Mouse (Mus musculus) liver, postnatal 0 days (tissue): Measurements from ENCODE around the gene Nos1. TPM values are rescaled to one million over a fixed set of nuclear protein-coding genes. Genes with fewer than 3 reads are reported as not detected.

Experiments used
- ATAC-seq: fragments of 200-750 bp; cut with Nextera tagmentation; 2 replicates; pipeline ENCODE4 v1.8.0; 2017; ENCODE audit warnings: mild to moderate bottlenecking, moderate library complexity
- DNase-seq: peaks from one replicate; pipeline ENCODE4 v3.0.0-alpha.2; 2016
- H3K27ac ChIP-seq: fragments of 300-500 bp; sonication (generic); 2 replicates; pipeline ENCODE4 v1.5.1; 2014; ENCODE audit warnings: antibody characterized with exemption, moderate library complexity, mild to moderate bottlenecking, low read depth
- H3K27me3 ChIP-seq: fragments of 300-500 bp; sonication (generic); 2 replicates; pipeline ENCODE4 v1.6.1; 2014; ENCODE audit warnings: low read length, control low read depth, mixed read lengths; ENCODE audit not compliant: insufficient read depth
- H3K36me3 ChIP-seq: fragments of 300-500 bp; sonication (generic); replicated peaks from 2 replicates; pipeline ENCODE4 v1.6.1; 2014; ENCODE audit warnings: mild to moderate bottlenecking, control low read depth, low read length, moderate library complexity, mixed read lengths; ENCODE audit not compliant: insufficient read depth
- H3K4me1 ChIP-seq: fragments of 300-500 bp; sonication (generic); 2 replicates; pipeline ENCODE4 v1.6.1; 2014; ENCODE audit warnings: antibody characterized with exemption, mild to moderate bottlenecking, control low read depth; ENCODE audit not compliant: insufficient read depth
- H3K4me2 ChIP-seq: fragments of 300-500 bp; sonication (generic); 2 replicates; pipeline ENCODE4 v1.6.1; 2014; ENCODE audit warnings: low read depth, mild to moderate bottlenecking, low read length, moderate library complexity, mixed read lengths
- H3K4me3 ChIP-seq: fragments of 300-500 bp; sonication (generic); 2 replicates; pipeline ENCODE4 v1.5.1; 2014; ENCODE audit warnings: low read depth, low read length
- H3K9ac ChIP-seq: fragments of 300-500 bp; sonication (generic); replicated peaks from 2 replicates; pipeline ENCODE4 v1.6.1; 2014; ENCODE audit warnings: mild to moderate bottlenecking, moderate library complexity
- H3K9me3 ChIP-seq: fragments of 300-500 bp; sonication (generic); 2 replicates; pipeline ENCODE4 v1.6.1; 2016; ENCODE audit warnings: mild to moderate bottlenecking, control low read depth, low read length, mixed read lengths
- CTCF ChIP-seq: sonication (generic); IDR thresholded peaks from 2 replicates; pipeline ENCODE4 v1.5.1; 2016; ENCODE audit warnings: antibody characterized with exemption, low read depth
- EP300 ChIP-seq: IDR thresholded peaks from 2 replicates; pipeline ENCODE4 v1.6.1; 2016; ENCODE audit warnings: antibody characterized with exemption, low read depth, mild to moderate bottlenecking
- WGBS: fragments of 180-500 bp; shearing (Covaris S2); extraction: QIAGEN DNeasy Blood & Tissue Kit; methylation state at CpG from one replicate; pipeline ENCODE4 v1.1.7; 2014; ENCODE audit not compliant: insufficient replicate concordance; 5-methylcytosine and 5-hydroxymethylcytosine counted together
- polyA plus RNA-seq: library from polyadenylated mRNA; unstranded; fragments of >200 nt; fragmentation: Nextera tagmentation; extraction: Ambion mirVana; gene quantifications from 2 replicates; pipeline ENCODE4 v1.2.1, GENCODE M21; 2015

The Nos1 gene
- polyA plus RNA-seq: 0.11 TPM in 1 of 2 replicates, not detected in the other

DNA sequence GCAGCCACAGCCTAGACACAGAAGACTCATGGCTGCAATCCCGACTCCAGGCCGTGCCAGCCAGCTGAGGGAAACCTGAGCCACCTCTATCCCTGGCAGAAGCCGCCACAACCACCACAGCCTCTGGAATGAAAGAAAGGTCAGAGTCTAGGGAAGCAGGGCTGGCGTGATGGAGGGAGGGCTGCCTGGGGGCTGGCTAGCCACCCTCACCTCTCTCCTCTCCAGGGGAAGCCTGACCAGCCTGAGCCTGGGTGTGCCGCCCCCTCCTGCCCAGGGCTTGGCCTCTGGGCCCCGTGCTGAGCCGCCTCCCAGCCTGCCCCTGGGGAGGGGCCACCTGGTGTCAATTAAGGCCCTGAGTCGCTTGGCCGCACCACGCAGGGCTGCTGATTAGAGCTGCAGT lies at the start of gene Nos1:
Gene Nos1 (plus strand): TSS at position 352 of the 400 bp plus-strand sequence.
- H3K27me3 ChIP-seq: no peaks in the 10 kb centered on the region
- no peak for DNase-seq
- no peak for TF ChIP-seq EP300
- no peak for TF ChIP-seq CTCF
- H3K4me3 ChIP-seq: no peak within 1 kb of the TSS
- no peak for ATAC-seq
- no peaks in the 10 kb centered on the region; the same call in 1 of the 2 replicates for H3K9me3 ChIP-seq
- no peak within 1 kb of the TSS for H3K27ac ChIP-seq
- H3K4me2 ChIP-seq: no peak within 1 kb of the TSS
- WGBS: 39% methylated on average over 9 of the region's 10 CpGs
- no peaks in the 10 kb centered on the region for H3K36me3 ChIP-seq
- no peak within 1 kb of the TSS for H3K9ac ChIP-seq
- H3K4me1 ChIP-seq: no peaks in the 10 kb centered on the region

DNA sequence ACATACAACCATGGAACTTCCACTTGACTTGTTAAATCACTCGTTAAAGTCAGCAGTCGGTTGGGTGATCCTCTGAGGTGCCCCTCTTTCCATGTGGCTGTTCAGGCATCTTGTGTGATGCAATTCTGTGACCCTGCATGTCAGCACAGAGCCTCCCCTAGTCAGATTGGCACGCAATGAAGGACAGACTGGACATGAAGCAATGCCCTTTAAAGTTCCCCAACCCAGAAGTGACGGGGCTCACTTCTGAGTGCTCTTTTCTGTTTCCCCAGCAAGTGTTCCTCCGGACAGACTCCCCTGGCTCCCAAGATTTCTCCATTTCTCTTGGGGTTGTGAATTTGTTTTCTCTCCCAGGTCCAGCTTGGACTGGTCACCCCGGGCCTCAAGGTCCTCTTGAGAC lies 49.5 kb upstream of the Nos1 start:
- no peaks in the 10 kb centered on the region for H3K27me3 ChIP-seq
- H3K36me3 ChIP-seq: no peaks in the 10 kb centered on the region
- DNase-seq (no peak), ATAC-seq (no peak)
- H3K9me3 ChIP-seq: no peaks in the 10 kb centered on the region
- no peak overlapping the region for H3K9ac ChIP-seq
- TF ChIP-seq EP300 (no peak), CTCF (no peak)
- WGBS: 62% methylated on average over 6 of the region's 6 CpGs
- no peaks in the 10 kb centered on the region; the same call in 1 of the 2 replicates for H3K4me1 ChIP-seq
- no peak overlapping the region for H3K27ac ChIP-seq
- no peak overlapping the region for H3K4me2 ChIP-seq
- H3K4me3 ChIP-seq: no peak overlapping the region

DNA sequence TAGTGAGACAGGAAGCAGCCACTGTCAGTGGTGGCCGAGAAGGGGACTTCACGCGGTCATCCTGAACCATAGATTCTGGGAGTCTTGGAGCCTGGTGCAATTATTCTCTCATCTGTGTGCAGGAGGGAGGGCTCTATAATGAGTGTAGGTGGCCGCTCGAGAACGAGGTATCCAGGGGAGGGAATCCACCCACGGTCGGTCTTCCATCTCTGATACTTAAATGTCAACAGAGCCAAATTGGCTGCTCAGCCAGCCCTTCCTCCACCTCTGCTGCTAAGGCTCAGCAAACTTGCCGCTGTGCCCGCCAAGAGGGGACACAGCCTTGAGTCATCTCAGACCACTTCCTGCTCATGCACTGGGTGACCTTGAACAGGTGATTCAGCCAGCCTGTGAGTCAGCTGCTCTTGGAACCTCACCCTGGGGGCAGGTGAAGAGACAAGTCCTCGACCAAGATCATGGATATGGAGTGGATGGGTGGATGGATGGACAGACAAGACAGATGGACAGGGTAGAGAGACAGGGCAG lies 36.1 kb upstream of the Nos1 start:
- no peak overlapping the region for H3K9ac ChIP-seq
- no peaks in the 10 kb centered on the region for H3K4me1 ChIP-seq
- no peak overlapping the region for H3K27ac ChIP-seq
- 55% methylated on average over 11 of the region's 11 CpGs for WGBS
- no peaks in the 10 kb centered on the region for H3K27me3 ChIP-seq
- ATAC-seq (no peak), DNase-seq (no peak)
- H3K36me3 ChIP-seq: no peaks in the 10 kb centered on the region
- H3K4me2 ChIP-seq: no peak overlapping the region
- TF ChIP-seq EP300 (no peak), CTCF (no peak)
- no peaks in the 10 kb centered on the region for H3K9me3 ChIP-seq
- H3K4me3 ChIP-seq: no peak overlapping the region

DNA sequence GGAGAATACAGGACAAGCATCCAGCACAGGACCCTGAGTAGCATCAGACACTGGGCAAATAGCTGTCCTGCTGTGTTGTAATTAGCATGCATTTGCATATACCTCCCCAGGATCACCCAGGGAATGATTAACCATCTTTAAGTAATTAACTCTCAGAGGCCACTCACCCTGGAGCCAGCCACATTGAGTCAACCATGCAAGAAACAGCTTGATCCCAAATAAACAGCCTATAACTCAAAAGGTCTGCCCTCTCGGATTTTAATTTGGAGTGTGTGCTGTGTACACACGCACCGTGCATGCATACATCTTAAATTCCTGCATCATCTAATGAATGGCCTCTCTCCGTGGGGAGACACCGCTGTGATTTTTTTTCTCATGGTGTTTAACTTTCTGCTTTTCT lies 31.5 kb upstream of the Nos1 start:
- WGBS: 48% methylated on average over 5 of the region's 5 CpGs
- DNase-seq (no peak), ATAC-seq (no peak)
- H3K4me3 ChIP-seq: no peak overlapping the region
- H3K4me1 ChIP-seq: no peaks in the 10 kb centered on the region
- no peaks in the 10 kb centered on the region for H3K9me3 ChIP-seq
- H3K4me2 ChIP-seq: no peak overlapping the region
- TF ChIP-seq EP300 (no peak), CTCF (no peak)
- no peak overlapping the region for H3K27ac ChIP-seq
- H3K27me3 ChIP-seq: no peaks in the 10 kb centered on the region
- no peak overlapping the region for H3K9ac ChIP-seq
- no peaks in the 10 kb centered on the region for H3K36me3 ChIP-seq

DNA sequence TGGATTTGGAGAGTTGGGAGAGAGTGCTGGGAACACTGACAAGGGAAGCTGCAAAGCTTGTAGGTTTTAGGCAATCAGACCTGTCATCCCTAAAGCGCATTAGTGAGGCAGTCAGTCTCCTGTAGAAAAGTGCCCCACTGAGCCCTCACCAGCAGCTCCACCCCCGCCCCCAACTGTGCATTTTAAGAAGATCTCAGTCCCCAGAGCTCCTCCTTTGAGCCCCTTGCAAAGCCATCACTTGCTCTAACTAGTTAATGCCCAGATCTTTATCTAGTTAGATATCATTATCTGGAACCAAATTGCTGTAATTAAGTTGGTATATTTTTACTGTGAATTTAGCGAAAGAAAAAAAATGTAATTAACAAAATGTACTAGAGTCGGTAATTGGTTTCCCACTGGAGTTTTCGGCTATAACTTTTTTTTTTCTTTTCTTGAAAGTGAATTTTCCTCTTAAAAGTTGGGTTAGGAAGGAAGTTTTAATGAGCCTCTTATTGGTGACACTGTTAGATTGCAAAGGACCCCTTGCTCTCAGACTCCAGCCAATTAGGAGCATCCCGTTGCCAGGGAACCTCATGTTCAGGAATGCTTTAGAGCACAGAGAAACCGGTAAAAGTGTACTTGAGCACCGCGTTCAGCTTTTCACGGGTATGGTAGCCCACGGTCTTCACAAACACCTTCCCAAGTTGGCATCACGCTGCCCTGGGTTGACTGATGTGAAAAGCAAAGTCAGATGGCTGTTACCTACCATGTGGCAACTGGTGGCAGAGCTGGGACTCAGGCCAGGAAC lies 22.9 kb upstream of the Nos1 start:
- WGBS: 51% methylated on average over 12 of the region's 12 CpGs
- Histone ChIP-seq H3K4me1 (no peaks in the 10 kb centered on the region), H3K9ac (no peak overlapping the region), H3K27me3 (no peaks in the 10 kb centered on the region), H3K4me3 (no peak overlapping the region), H3K9me3 (peaks cover 8% of the 10 kb centered on the region), H3K36me3 (no peaks in the 10 kb centered on the region), H3K27ac (no peak overlapping the region), H3K4me2 (no peak overlapping the region)
- ATAC-seq (no peak), DNase-seq (no peak)
- TF ChIP-seq CTCF: no peak
- TF ChIP-seq EP300: no peak

DNA sequence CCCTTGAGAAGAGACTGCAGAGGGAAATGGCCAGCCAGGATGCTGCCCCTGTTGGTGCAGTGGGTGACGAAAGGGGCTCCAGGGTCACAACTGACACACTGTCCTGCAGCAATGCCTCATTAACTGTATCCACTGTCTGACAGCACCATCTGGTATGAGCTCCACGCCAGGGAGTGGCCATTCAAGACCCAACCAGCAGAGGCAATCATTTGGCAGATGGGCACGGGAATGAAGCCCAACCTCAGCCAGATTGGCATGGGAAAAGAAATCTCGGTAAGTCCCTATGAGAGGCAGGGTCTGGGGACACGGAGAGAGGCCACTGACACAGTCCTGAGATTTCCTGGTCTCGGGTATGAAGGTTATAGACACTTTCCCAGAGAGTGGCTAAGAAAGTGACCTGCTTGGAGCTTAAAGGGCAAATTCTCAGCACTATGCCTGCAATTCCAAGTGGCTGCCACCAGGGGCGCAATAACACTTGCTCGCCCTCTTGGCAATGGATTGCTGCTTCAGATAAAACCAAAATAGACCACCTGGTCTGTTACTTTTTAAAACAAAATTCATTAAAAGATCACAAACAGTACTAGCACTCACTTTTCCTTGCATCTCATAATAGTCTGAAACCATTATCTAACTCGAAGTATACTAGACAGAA lies 19.5 kb upstream of the Nos1 start:
- no peak for TF ChIP-seq EP300
- TF ChIP-seq CTCF: peak; percentile 60

More for the DNA sequence above, 19.5 kb upstream of the Nos1 start:
- H3K9me3 ChIP-seq: peaks cover 8% of the 10 kb centered on the region
- no peak overlapping the region for H3K4me3 ChIP-seq
- WGBS: 61% methylated on average over 9 of the region's 9 CpGs
- no peaks in the 10 kb centered on the region for H3K27me3 ChIP-seq
- ATAC-seq (no peak), DNase-seq (no peak)
- H3K27ac ChIP-seq: no peak overlapping the region
- no peaks in the 10 kb centered on the region for H3K36me3 ChIP-seq
- H3K4me1 ChIP-seq: no peaks in the 10 kb centered on the region
- no peak overlapping the region for H3K4me2 ChIP-seq
- no peak overlapping the region for H3K9ac ChIP-seq
